Mouse (Mus musculus) left cerebral cortex, postnatal 36 days (tissue): ENCODE measurements around the gene Prlh. TPM values are rescaled to one million over a fixed set of nuclear protein-coding genes. Genes with fewer than 3 reads are reported as not detected.

Experiments used
- DNase-seq, 2 experiments: peaks; one replicate each; pipeline ENCODE4 v3.0.0; 2021 to 2022; ENCODE audit warnings: low spot score in 2 of 2, mixed read lengths in 1 of 2
- intact Hi-C: fragments of 180-260 bp; cut with DNase I; formaldehyde crosslinking; loops from one replicate; pipeline ENCODE4 v1.15.1; 2025
- total RNA-seq, 2 experiments: library from RNA; stranded (reverse); gene quantifications; 2 replicates each; pipeline ENCODE4 v1.2.3; 2021

Prlh gene
- total RNA-seq, 2 experiments from 2014 or later, result not detected

DNA sequence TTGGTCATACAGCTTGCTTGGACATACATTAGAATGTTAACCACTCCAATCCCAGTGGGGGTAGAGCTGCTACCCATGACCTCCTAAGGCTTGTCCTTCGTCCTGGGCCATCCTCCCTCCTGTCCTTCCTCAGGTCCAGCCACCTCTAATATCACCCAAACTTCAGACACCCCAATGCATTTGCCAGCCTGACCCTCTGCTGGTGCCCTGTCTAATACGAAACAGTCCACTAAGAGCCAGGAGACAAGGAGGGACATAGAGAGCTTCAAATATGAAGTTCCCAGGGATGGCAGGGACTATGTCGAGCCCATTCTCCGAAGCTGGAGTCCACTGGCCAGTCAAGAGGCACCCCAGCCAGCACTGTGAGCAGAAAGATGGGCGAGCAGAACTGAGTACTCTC lies 44.7 kb downstream of the Prlh start:
- intact Hi-C loops, result no loop called here
- no peak for DNase-seq

DNA sequence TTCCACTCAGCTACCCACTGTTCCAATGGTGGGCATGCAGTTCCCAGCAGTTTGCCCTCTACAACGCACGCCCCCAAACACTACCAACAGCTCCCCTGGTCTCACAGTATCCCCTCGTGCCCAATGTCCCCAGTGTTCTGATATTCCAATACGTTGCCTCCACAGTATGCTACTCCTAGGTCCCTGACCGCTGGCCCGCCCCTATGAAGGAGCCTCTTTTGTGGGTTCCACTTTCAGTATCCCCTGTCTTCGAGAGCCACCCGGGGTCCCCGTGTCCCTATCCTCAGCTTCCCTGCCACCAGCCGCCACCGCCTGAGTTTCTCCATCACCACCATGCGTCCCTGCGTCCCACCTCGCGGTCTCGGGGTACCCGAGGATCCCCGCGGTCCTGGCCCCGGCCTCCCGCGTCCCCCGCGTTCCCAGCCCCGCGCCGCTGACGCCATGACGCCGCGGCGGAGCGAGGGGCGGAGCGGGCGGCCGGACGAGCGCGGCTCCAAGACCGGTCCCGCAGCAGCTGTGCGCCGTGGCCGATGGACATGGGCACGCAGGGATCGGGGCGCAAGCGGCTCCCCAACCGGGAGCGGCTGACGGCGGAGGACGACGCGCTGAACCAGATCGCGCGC lies 45.5 kb downstream of the Prlh start, which contains the start of gene Lrrfip1:
Gene Lrrfip1 (plus strand): TSS at position 470 of the 623 bp plus-strand sequence.
- intact Hi-C loops, result no loop called here
- peak; percentile 78 to 84 for DNase-seq

DNA sequence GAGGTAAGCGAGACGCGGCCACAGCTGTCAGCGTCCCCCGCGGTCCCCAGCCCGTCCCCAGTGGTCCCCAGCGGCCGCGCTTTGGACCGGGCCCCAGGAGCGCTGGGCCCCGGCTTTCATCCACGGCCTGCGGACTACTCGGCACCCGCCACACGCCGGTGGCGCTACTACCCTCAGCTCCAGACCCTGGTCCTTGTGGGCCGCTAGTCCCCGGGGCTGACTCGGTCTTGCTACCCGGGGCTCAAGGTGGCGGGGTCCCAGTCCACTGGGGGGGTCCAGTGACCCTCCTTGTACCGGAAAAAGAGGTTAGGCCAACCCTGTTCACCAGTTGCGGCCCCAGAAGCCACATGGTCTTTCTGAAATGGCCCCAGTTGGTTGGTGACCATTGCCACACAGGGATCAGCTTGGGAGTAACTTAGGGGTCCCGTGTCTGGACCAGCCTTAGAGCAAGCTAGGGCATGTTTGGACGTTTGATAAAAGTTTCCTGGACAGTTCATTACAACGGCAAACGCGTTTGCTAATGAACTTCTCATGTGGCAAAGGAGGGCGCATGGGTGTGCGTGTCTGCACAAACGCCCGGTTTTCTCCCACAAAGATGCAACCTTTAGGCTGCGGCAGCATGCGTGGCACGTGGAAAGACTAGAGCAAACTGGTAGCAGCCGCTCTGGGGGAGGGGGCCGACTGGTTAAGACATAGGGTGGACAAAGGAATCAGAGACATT lies 46.1 kb downstream of the Prlh start:
- DNase-seq, result no peak
- intact Hi-C loops, result no loop called here

DNA sequence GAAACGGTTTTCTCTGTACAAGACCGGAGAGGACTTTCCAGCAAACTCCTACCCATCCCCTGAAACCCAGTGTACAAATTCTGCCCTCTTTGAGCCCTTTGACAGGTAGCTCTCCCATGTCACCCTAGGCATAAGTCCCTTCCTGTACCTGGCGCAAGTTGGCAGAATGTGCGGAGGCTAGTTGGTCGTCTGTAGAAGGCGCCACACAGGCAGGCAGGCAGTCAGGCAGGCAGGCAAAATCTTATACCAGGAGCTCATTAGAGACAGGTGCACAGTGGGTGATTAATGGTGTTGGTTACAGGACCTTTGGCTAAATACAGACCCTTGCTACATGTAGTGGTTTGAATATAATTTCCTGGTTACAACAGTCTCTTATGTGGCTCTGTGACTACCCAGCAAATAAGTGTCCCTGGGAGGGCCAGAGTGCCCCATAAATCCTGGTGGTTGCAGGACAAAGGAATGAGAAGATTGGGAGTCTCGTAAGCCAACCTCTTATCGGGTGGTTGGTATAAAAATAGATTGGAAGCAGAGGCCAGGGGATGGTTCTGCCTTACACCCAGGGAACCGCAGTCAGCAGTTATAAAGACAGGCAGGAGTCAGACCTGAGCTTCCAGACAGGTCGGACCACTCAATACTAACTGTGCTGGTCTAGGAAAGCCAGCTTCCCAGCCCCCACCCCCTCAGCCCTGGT lies 47.1 kb downstream of the Prlh start:
- DNase-seq, result no peak
- intact Hi-C loops, result no loop called here

DNA sequence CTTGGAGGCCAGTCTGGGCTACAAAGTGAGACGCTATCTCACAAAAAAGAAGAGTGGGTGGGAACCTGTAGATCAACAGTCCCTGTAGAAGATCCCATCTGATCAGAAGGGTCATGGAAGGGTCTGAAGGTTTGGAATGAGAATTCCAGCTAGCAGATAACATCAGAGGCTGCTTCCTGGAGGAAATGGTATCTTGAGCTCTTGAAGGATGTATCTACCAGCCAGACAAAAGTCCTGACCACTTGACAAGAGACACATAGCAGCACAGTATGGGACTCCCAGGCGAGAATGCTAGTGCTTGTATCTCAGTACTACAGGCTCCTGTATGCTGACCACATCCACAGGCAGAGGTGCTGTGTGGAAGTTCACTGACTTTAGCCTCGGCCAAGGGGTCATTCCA lies 48.2 kb downstream of the Prlh start:
- intact Hi-C loops, result no loop called here
- DNase-seq, result no peak

DNA sequence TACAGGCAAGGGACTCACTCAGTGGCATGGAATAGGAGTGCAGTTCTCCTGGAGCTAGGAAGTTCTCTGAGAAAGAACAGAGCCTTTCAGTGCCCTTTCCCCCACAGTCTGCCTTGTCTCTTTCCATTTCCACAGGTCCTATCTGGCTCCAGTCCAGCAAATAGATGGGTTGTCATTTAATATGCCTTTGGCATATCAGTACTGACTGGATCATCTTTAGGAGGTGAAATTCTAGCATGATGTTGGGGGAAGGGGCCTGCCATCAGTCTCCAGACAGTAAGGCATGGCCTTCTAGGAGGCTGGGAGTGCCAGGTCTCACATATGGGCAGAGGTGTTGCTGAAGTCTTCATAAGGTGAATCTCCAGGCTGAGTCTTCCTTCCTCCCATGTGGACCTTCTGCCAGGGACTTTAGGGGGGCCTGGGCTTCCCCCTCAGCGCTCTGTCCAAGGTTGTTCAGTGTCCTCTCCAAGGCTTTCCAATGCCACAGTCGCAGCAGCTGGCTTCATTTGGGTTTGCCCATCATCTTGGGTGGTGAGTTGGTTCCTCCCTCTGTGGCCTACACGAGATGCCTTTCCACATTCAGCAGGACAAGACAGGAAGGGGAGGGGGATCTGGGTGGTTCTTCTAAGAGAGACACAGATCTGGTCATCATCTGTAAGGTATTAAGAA lies 49.1 kb downstream of the Prlh start:
- intact Hi-C loops, result no loop called here
- no peak for DNase-seq

DNA sequence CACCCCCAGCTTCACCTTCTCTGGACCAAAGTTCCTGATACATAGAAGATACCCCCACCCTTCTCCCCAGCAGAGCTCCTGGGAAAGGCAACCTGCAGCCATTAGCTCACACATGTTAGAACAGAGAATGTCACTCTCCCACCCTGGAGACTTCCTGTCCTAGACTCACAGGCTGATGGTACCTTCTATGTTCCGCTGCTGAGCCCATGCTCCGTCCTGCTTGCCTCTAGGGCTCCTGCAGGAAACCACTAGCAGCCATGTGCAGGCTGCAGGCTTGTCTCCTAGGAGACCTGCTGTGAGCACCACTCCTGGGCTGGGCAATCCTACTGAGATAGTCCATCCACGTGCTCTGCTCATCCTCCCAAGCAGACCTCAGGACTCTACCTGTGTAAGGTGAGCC lies 49.7 kb downstream of the Prlh start:
- no peak for DNase-seq
- intact Hi-C loops, result no loop called here

Other genes with a start within 250 kb of the Prlh start
- gene Col6a3, start 109.1 kb upstream of the Prlh start, total RNA-seq, result 1 to 10 TPM; 3.3 to 5.4 TPM
- gene Mlph, start 38.0 kb upstream of the Prlh start, total RNA-seq, result 1 to 10 TPM in 1 of 2 experiments, under 1 TPM in 1; 0.69 to 1.1 TPM
- gene Rab17, start 16.6 kb downstream of the Prlh start, total RNA-seq, result not detected
- 10 to 100 TPM; 56.6 to 78.7 TPM for gene Lrrfip1, start 45.6 kb downstream of the Prlh start, total RNA-seq
- not detected for gene Rbm44, start 192.0 kb downstream of the Prlh start, total RNA-seq
- 10 to 100 TPM; 52.8 to 56.4 TPM for gene Ramp1, start 226.7 kb downstream of the Prlh start, total RNA-seq